Mouse (Mus musculus): Measurements from ENCODE around the gene Dgke. TPM values are rescaled to one million over a fixed set of nuclear protein-coding genes. Genes with fewer than 3 reads are reported as not detected.

The Dgke gene
- polyA plus RNA-seq, 1 experiment from 2014 or later: 7.1 TPM

DNA sequence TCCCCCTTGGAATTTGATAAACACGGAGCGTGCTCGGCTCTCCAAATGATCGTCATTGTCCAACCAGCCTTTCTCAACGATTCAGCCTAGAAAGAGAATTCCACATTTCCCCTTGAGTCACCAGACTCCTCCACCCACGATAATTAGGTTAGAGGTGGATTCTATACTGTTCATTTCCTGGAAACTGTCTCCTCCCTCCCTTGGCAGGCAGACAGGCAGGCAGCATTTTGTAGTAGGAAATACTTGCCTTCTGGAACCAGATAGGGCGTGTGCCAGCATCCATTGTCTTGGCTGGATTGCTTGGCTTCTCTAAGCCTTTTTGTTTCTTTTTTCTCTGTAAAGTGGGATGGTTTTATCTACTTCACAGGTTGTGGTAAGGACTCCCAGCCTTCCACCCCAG, 70.2 kb downstream of the Dgke start:
- TF ChIP-seq CTCF (IDR thresholded peaks at IDR 0.05): no peak
- in situ Hi-C loops (cut with MboI; ENCODE audit: low pct_unique_long_range_greater_than_20kb): no loop called here
- no peaks in the 10 kb centered on the region for H3K27me3 ChIP-seq
- CTCF ChIA-PET: interaction anchor here (1.1 to 8.0 kb wide), 5 partner anchors 9 to 44 kb away, joined by 3 to 58 read pairs (median 5); no protein-coding TSS in a partner anchor
- no peak for DNase-seq (ENCODE audit: low read depth, low spot score)
- no peak for ATAC-seq
- POLR2A ChIA-PET: interaction anchor here (1.2 kb wide), 1 partner anchor 40 kb away, joined by 3 read pairs; no protein-coding TSS in a partner anchor

- no peak for ATAC-seq
- ChIA-PET POLR2A (interaction anchor here (0.6 kb wide), 1 partner anchor 159 kb away, joined by 3 read pairs; no protein-coding TSS in a partner anchor), CTCF (interaction anchor here (1.2 to 8.0 kb wide), 3 partner anchors 22 to 45 kb away, joined by 3 to 58 read pairs (median 3); no protein-coding TSS in a partner anchor)
- in situ Hi-C loops (cut with MboI; ENCODE audit: low pct_unique_long_range_greater_than_20kb): no loop called here
- no peak for DNase-seq (ENCODE audit: low read depth, low spot score)
- TF ChIP-seq CTCF (IDR thresholded peaks at IDR 0.05): no peak
- H3K27me3 ChIP-seq: no peaks in the 10 kb centered on the region
Measured at GRCm38 (mm10) chr11:88995616-88996015, 71.0 kb downstream of the Dgke start.

DNA sequence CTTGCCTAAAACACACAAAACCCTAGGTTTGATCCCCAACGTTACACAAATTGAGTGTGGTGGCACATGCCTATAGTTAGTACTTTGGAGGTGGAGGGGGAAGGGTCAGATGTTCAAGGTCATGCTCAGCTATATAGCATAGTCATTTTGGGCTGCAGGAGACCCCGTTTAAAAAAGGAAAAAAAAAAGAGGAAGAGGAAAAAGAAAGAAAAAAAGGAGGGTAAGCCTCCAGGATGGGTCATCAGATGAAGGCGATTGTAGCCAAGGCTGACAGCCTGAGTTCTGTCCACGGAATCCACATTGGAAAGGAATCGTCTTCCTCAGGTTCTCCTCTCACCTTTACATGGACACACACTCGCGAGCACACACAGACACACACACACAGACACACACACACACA, 72.2 kb downstream of the Dgke start:
- ChIA-PET POLR2A (no interaction called here), CTCF (interaction anchor here (1.5 to 8.0 kb wide), 5 partner anchors 9 to 46 kb away, joined by 3 to 58 read pairs (median 6); no protein-coding TSS in a partner anchor)
- TF ChIP-seq CTCF (IDR thresholded peaks at IDR 0.05): no peak
- in situ Hi-C loops (cut with MboI; ENCODE audit: low pct_unique_long_range_greater_than_20kb): no loop called here
- ATAC-seq (no peak), DNase-seq (ENCODE audit: low read depth, low spot score) (no peak)
- H3K27me3 ChIP-seq: no peaks in the 10 kb centered on the region

DNA sequence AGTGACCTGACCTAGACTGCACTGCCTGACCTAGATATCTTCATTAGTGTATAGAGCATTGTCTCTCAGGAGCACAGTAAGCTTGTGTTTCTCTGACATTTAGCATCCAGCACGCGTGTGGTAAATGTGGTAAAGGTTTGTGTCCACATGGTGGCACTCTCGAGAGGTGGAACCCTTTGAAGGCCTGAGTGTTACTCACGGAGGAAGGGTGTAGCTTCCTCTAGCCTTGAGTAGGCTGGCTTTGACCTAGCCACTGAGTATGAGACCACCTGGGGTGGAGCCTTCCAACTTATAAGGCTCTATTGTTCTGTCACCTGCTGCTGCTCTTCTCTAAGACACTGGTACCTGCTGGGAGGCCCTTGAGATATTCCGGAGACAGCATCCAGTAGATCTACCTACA, 73.0 kb downstream of the Dgke start:
- H3K27me3 ChIP-seq: no peaks in the 10 kb centered on the region
- in situ Hi-C loops (cut with MboI; ENCODE audit: low pct_unique_long_range_greater_than_20kb): no loop called here
- DNase-seq (ENCODE audit: low read depth, low spot score) (no peak), ATAC-seq (peak; percentile 79)
- ChIA-PET POLR2A (interaction anchor here (0.6 kb wide), 1 partner anchor 16 kb away, joined by 4 read pairs; no protein-coding TSS in a partner anchor), CTCF (interaction anchor here (1.0 to 8.0 kb wide), 17 partner anchors 10 to 77 kb away, joined by 3 to 58 read pairs (median 5); no protein-coding TSS in a partner anchor)
- TF ChIP-seq CTCF (IDR thresholded peaks at IDR 0.05): peak; percentile 85

DNA sequence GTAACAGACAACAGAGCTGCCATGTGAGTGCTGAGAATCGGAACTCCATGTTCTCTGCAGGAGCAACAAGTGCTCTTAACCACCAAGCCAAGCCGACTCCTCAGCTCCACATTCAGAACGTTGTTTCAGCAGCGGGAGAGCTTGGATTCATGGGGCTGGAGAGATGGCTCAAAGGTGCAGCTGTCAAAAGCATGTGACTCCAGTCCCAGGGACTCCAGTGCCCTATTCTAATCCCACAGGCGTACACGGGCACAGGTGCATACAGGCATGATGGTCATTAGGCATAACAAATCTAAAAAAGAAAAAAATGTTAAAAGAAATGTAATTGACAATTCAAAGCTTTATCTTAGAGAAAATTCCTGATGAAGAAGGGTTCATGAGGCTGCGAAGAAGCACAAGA, 73.5 kb downstream of the Dgke start:
- no peak for ATAC-seq
- DNase-seq (ENCODE audit: low read depth, low spot score): no peak
- in situ Hi-C loops (cut with MboI; ENCODE audit: low pct_unique_long_range_greater_than_20kb): no loop called here
- TF ChIP-seq CTCF (IDR thresholded peaks at IDR 0.05): no peak
- CTCF ChIA-PET: interaction anchor here (1.0 to 8.0 kb wide), 17 partner anchors 11 to 78 kb away, joined by 3 to 58 read pairs (median 5); no protein-coding TSS in a partner anchor
- POLR2A ChIA-PET: interaction anchor here (0.6 kb wide), 1 partner anchor 16 kb away, joined by 4 read pairs; no protein-coding TSS in a partner anchor
- no peaks in the 10 kb centered on the region for H3K27me3 ChIP-seq

DNA sequence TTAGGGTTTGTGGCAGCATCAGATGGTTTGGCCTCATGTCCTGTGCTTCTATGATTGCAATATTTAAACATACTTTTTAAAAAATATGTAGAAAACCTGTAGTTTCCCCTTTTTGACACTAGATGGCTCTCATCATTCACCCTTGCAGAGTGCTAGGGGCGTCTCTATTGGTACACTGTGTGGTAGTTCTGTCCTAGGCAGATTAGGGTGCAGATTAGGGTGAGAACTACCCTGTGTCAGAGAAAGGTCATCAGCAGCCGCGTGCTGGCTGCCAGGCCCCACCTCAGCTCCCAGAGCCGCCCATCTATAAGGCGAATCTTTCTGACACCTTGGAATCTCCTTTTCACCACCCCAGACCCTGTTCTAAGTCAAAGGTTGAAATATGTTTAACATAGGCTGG, 77.1 kb downstream of the Dgke start:
- DNase-seq (ENCODE audit: low read depth, low spot score): no peak
- ChIA-PET POLR2A (no interaction called here), CTCF (interaction anchor here (0.7 to 0.9 kb wide), 3 partner anchors 50 to 52 kb away, joined by 3 to 4 read pairs (median 3); no protein-coding TSS in a partner anchor)
- no peaks in the 10 kb centered on the region for H3K27me3 ChIP-seq
- in situ Hi-C loops (cut with MboI; ENCODE audit: low pct_unique_long_range_greater_than_20kb): loop anchor here (10.0 kb wide), 1 partner anchor 45 kb away; no protein-coding TSS in a partner anchor
- no peak for ATAC-seq
- TF ChIP-seq CTCF (IDR thresholded peaks at IDR 0.05): no peak

- in situ Hi-C loops (cut with MboI; ENCODE audit: low pct_unique_long_range_greater_than_20kb): loop anchor here (10.0 kb wide), 1 partner anchor 46 kb away; no protein-coding TSS in a partner anchor
- POLR2A ChIA-PET: no interaction called here
- ATAC-seq (no peak), DNase-seq (ENCODE audit: low read depth, low spot score) (no peak)
- no peaks in the 10 kb centered on the region for H3K27me3 ChIP-seq
- CTCF ChIA-PET: interaction anchor here (0.7 to 0.8 kb wide), 2 partner anchors 51 to 53 kb away, joined by 3 read pairs; no protein-coding TSS in a partner anchor
- no peak for TF ChIP-seq CTCF (IDR thresholded peaks at IDR 0.05)
Measured at GRCm38 (mm10) chr11:88988956-88989355, 77.7 kb downstream of the Dgke start.

DNA sequence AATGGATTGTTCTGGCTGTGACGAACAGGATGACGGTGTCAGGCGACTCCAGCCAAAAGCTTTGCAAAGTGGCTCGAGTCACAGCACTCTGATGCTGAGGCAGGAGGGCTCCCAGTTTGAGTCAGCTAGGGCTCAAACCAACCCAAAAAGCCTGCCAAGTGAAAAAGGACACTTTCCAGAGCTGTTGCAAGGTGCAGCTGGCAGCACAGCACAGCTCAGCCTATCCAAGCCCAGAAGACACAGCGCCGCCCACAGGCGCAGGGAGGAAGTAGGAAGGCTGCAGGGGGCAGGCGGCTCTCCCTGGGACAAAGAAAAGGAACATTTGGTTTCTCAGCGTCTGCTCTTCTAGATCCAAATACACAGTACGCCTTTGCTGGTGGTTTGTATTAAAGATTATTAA, 80.0 kb downstream of the Dgke start:
- no peaks in the 10 kb centered on the region for H3K27me3 ChIP-seq
- in situ Hi-C loops (cut with MboI; ENCODE audit: low pct_unique_long_range_greater_than_20kb): loop anchor here (10.0 kb wide), 1 partner anchor 48 kb away; no protein-coding TSS in a partner anchor
- CTCF ChIA-PET: interaction anchor here (1.6 to 2.7 kb wide), 3 partner anchors 10 to 55 kb away, joined by 3 to 11 read pairs (median 10); no protein-coding TSS in a partner anchor
- DNase-seq (ENCODE audit: low read depth, low spot score) (no peak), ATAC-seq (no peak)
- no peak for TF ChIP-seq CTCF (IDR thresholded peaks at IDR 0.05)
- POLR2A ChIA-PET: no interaction called here

Other genes starting within 250 kb of the Dgke start
- gene Akap1, start 202.3 kb downstream of the Dgke start, polyA plus RNA-seq (2021): 43.3 TPM
- 202 TPM for gene Scpep1, start 111.4 kb downstream of the Dgke start, polyA plus RNA-seq (2021)
- 1.4 TPM for gene Elobl, start 99.9 kb downstream of the Dgke start, polyA plus RNA-seq (2021)
- gene Coil, start 96.6 kb downstream of the Dgke start, polyA plus RNA-seq (2021): 9.7 TPM
- 12.9 TPM for gene Trim25, start 67.5 kb downstream of the Dgke start, polyA plus RNA-seq (2021)
- not detected for gene Gm525, start 7.0 kb upstream of the Dgke start, polyA plus RNA-seq (2021)
- 6.5 TPM for gene Nog, start 235.5 kb upstream of the Dgke start, polyA plus RNA-seq (2021)